Mouse (Mus musculus) MN1 (cell line): ENCODE data around the gene Cxcl2.

Source experiments
- DNase-seq: peaks from one replicate; pipeline ENCODE4 v3.0.0-alpha.2; 2016; ENCODE audit warnings: low spot score

Cxcl2 gene

GRCm38 (mm10) chr5:90903339-90904020, at the start of gene Cxcl2:
Gene Cxcl2 (plus strand): TSS chr5:90903871.
- peak; percentile 28 for DNase-seq

DNA sequence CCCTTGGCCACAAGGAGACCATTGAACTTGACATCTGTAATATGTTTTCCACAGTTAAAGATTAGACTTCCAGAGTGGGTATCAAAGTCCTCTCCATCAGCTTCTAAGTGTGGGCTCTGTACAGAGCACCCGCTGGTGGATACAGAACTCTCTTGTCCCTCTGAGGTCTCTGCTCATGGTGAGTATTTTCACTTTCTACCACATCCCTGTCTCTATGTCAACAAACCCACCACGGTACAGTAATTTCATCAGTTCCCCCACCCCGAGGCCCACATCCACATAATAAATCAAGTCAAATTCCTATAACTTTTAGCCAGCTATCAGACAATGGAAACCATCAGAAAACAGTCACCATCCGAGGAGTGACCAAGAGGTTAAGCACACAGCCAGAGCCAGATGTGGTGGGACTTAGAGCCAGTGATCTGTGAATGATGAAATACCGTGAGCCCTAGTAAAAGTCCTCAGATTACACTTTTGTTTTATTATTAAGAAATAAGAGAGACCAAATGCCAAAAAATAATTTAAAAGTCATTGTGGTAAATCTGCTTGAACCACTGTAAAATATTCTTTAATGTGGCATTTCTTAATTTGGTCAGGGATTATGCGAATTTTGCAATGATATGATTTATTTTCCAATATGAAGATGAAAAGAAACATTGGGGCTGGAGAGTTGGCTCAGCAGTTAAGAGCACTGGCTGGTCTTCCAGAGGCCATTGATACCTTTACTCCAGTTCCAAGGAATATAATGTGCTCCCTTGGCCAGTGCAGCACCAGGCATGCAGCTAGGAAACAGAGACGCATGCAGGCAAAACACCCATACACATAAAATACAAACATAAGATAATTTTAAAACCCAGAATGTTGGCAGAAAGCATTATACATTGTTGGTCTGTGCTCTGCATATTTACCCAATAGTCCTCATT, 48.1 kb upstream of the Cxcl2 start:
- no peak for DNase-seq

DNA sequence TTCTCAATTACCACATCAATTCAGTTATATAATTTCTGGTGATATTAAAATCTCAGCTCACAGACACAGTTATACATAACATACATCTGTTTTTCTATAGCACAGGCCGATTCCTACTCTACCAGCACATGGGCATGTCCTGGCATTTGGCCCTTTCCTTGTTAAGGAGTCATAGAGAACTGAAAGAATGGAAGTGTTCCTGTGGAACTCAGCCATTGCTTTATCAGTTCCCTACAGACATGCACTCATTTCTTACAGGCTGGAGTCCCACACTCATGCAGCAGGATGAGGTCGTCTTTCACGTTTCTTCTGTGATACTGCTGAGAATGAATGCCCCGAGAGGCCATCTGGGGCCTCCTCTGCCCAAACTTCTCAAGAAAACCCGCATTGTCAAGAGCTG, 46.2 kb upstream of the Cxcl2 start:
- no peak for DNase-seq

GRCm38 (mm10) chr5:90858429-90858828, 45.2 kb upstream of the Cxcl2 start:
- DNase-seq = no peak

DNA sequence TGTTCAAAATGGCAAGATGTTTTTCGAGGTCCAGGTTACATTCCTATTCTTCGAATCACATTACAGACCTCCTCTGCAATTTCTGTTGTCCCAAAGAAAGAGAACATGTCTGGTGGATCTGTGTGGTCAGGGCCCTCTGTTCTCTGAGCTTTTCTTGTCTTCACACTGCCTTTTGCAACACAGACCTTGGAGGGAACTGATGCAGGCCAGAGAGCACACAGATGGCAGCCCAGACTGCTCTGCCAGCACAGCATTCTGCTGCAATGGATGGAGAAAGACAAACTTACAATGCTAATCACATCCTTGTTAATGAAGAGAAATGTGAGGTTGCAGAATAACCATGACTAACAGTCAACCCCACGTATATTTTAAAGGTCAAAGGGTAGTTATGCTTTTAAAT, 44.6 kb upstream of the Cxcl2 start:
- DNase-seq = no peak

GRCm38 (mm10) chr5:90861876-90862375, 41.7 kb upstream of the Cxcl2 start:
- no peak for DNase-seq

DNA sequence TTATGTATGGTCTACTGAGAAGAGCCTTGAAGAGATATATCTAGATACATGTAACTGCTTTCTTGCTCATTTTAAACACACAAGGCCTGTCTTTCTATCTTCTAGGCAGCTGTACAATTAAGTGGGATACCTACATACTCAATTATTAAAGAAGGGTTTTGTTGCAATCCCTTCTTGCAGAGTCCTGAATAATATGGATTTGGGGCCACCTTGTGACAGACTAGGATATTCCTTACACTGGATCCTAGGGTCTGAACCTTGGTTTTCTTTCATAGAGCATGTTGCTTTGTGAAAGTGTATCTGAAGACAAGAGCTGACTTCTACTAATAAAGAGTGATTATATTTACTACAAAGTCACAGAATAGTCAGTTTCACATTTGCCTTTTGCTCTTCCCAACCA, 36.9 kb upstream of the Cxcl2 start:
- DNase-seq = no peak

DNA sequence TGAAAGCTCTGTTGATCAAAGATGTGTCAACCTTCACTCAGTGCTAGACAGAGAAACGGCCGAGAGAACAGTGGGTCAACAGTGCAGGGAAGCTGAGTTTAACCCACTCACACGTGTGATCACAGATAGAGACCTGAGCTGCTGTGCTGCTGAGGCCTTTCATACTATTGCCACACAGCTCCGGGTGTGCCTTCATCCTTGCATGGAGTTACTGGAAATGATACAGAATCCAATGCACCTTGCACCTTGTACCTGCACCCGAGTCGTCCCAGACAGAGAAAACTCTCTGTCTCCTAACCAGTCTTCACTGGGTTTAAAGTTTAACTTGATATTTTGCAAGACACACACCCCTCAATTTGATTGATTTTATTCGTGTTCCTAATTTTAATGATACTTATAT, 31.3 kb upstream of the Cxcl2 start:
- DNase-seq = no peak

- DNase-seq = no peak
Measured at GRCm38 (mm10) chr5:90876045-90876444, 27.6 kb upstream of the Cxcl2 start.

DNA sequence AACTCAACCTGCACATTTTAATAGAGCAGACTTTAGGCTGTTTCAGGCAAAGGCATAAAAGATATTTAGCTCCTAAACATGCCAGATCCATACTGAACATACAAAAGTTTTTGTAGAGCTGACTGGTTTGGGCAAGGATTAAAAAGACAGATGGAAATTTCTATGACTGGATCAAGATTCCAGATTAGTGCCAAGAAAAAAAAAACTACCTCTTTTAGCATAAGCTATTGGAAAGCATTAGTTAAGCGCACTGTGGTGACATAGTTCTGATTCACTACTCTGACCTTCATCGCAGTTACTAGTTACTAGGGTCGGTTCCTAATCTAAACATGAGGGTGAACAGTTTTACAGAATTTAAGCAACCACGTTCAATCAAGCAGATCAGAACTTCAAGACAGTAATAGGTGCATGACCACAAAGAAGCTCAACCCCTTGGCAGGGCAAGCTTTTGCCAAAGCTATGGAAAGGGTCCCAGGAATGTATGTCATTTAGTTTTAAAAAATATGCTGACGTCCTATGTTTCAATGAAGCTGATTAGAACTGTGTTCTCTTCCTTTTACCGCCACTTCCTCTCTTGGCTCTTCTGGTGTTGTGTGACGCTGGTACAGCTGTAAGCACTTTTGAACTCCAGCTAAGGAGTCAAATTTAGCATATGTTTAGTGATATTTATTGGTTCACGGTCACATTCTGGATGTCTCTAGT, 27.0 kb upstream of the Cxcl2 start:
- no peak for DNase-seq

- DNase-seq = no peak
Measured at GRCm38 (mm10) chr5:90877173-90877512, 26.5 kb upstream of the Cxcl2 start.

GRCm38 (mm10) chr5:90879307-90880014, 24.2 kb upstream of the Cxcl2 start:
- DNase-seq = no peak

DNA sequence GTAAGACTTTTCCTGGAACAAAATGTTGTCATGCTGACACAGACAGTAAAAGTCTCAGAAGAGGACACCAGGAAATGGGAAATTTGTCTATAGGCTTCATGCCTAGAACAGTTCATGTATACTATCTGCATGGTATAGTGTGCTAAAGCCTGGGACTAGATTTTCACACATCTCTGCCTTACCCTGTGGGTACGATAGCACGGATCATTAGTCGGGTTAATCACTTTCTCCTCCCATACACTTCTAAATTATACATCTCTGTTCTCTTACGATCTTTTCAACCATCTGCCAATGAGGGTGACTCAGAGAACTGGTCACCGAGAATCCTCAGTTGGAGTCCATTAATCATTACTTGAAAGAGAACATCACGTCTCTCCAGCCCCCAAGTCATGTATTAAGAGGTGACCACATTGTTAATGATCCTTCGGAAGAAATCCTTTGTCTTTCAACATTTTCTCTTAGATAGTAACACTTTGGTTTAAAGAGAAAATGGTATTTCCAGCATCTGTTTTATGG, 23.3 kb upstream of the Cxcl2 start:
- no peak for DNase-seq

DNA sequence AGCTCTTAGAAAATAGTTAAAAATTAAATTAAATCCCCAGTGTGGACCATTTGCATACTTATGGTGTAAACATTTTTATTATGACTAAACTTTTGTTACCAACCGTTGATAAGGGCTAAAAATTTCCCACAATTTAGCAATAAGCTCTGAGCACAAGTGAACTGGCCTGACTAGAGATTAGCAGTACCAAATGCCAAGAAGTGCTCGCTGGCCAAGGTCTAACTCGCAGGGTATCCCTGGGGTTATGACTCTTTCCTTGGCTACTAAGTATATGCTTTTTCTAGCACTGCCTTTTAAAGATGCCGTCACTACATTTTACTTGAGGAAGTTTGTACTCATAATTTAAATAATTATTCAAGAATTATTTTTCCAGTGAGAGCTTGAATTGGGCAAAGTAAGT, 22.6 kb upstream of the Cxcl2 start:
- DNase-seq = no peak

GRCm38 (mm10) chr5:90881682-90882081, 22.0 kb upstream of the Cxcl2 start:
- peak; percentile 23 for DNase-seq

- DNase-seq = no peak
Measured at GRCm38 (mm10) chr5:90882146-90882545, 21.5 kb upstream of the Cxcl2 start.

DNA sequence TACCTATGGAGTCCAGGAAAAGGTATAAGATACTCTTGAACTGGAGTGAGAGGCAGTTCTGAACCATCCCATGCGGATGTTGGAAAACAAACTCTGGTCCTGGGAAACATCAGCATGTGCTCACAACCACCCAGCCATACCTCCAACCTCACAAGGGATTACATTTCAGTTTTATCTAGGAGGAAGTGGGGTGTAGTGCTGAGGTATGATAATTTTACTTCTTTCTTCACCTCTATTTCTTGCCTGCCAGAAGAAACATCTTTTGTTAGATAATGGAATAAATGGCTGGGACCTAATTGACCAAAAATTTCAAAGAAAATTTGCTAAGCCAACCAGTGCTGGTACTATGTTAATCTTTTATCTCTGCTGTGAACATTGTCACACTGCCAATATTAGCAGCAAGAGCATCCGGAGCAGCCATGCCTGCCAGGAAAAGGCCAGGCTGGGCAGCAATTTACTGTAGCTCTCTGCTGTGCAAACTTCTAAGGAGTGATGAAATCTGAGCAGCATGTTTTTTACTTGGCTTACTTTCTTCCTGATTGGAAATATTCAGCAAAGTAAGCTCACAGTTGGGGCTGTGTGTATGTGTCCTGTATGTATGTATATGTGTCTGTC, 18.9 kb upstream of the Cxcl2 start:
- peak; percentile 47 for DNase-seq

DNA sequence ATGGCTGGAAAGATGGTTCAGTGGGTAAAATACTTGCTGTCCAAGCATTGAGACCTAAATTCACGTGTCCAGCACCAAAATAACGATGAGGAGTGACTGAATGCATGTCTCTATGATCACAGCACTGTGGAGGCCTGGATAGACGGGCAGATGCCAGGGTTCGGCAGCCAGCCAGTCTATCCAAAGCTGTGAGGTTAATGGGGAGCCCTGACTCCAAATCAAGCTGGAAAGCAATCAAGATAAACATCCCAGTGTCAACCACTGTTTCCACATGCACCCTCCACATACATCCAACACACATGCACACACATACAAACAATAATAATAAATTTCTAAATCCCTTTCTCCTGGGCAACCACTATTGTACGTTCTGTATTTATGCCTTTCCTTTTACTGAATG, 15.0 kb upstream of the Cxcl2 start:
- no peak for DNase-seq

DNA sequence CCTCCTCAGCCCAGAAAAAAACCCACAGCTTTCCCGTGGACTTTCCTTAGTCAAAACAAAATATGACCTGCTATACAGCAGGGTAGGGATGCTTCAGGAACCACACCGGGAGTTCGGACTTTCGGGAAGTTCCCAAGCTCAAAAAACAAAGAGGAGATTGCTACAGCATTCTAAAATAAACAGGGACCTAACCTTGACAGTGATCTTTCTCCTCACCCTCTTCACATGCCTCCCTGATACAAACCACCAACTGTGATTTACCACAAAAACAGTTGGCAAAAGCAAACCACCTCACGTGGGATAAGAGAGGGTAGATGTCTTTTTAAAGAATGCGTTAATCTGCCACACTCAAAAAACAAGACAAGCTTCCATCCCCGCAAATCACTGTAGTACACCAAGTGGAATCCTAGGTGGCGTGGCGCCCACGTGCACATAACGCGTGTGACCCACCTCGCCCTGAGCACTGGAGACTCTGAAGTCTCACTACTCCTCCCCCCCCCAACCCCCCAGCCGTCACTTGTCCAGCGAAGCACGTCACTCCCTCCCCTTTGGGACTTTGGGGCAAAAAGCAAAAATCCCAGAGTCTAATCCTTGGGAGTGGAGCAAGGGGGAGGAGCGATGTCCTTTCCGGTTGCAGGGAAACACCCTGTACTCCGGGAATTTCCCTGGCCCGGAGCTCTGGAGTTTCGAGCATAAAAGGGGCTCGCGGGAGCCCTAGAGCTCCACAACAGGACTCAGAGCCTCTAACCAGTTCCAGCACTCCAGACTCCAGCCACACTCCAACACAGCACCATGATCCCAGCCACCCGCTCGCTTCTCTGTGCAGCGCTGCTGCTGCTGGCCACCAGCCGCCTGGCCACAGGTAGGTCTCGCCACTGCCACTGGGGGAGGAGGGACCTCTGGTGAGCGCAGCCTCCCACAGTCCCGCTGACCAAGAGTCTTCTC, 12.9 kb upstream of the Cxcl2 start, which contains the start of gene Cxcl1:
TSS of gene Cxcl1 (plus strand) at position 723 of the 945 bp plus-strand sequence.
- peak; percentile 52 for DNase-seq

- no peak for DNase-seq
Measured at GRCm38 (mm10) chr5:90891464-90891813, 12.2 kb upstream of the Cxcl2 start.
